Mouse (Mus musculus) c-Kit-positive CD71-positive TER-119-negative erythroid progenitor cells, embryonic 14.5 days (primary cell): Measurements from ENCODE around the gene Tbc1d19.

Experiments used
- DNase-seq: peaks from one replicate; pipeline ENCODE4 v3.0.0-alpha.2; 2013; ENCODE audit warnings: low read depth

The Tbc1d19 gene

DNA sequence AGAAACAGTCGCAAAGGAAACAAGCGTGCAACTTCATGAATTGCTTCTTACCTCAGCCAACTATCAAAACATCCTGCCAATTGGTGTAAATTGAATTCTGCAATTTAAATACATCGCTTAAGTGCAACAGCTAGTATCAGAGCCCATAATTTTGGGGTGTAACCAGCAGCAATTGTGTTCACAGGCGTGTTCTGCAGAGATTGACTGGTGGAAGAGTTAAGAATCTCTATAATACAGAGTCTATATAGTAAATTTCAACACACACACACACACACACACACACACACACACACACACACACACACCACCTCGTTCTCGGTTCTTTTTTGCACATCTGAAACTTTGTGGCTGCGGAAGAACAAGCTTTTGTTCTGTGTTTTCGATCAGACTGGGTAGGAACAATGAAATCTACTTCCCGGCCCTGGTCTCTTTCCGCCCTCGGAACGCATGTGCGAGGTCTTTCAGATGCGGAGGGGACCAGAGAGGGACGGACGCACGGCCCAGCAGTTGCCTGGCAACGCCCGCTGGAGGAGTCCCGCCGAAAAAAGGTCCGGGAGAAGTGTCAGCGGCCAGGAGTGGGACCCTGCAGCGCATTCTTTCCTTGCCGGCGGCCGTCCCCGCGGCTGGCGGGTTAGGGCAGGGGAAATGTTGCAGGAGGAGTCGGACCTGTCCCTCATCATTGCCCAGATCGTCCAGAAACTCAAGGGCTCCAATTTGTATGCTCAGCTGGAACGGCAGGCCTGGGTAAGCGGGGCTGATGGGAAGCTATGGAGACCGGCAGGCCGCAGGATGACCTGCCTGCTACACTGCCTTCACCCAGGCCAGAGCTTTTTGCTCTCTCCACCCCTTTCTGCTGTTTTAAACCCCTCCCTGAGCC, at the start of gene Tbc1d19:
Gene Tbc1d19 (plus strand): TSS at position 492 of the 877 bp plus-strand sequence.
- DNase-seq: peak; percentile 44

DNA sequence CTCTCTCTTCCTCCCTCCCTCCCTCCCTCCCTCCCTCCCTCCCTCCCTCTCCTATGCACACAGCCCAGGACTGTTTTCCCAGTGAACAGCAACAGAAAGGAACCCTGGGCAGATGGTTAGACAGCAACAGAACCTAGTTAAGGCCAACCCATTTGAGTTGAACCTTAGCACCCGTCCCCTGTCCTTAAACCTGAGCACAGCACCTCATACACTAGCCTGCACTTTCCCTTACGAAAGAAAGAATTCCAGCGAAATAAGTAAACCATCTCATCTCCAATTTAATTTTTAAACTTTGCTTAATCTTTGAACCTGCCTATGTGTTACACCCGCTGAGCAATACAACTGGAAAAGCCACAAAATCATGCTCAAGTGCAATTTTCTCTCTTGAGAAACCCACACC, 49.5 kb upstream of the Tbc1d19 start:
- DNase-seq: no peak

GRCm38 (mm10) chr5:53760914-53761313, 48.5 kb upstream of the Tbc1d19 start:
- DNase-seq: no peak

DNA sequence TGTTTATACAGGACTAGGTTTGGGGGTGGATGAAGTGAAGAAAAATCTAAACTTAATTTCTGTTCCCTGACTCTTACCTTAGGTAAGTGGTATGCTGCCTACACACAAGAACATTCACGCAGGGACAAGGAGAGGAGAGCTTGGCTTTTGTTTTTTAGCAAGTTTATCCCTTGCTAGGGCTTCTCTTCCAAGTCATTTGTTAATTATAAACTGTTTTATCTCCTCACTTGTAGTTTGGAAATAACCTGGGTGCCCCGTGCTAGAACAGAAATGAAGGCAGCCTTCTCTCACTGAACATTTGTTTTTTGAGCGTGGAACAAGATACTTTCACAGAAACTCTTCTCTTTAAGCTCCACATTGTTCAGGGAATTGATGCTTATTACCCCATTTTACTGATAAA, 48.1 kb upstream of the Tbc1d19 start:
- no peak for DNase-seq

DNA sequence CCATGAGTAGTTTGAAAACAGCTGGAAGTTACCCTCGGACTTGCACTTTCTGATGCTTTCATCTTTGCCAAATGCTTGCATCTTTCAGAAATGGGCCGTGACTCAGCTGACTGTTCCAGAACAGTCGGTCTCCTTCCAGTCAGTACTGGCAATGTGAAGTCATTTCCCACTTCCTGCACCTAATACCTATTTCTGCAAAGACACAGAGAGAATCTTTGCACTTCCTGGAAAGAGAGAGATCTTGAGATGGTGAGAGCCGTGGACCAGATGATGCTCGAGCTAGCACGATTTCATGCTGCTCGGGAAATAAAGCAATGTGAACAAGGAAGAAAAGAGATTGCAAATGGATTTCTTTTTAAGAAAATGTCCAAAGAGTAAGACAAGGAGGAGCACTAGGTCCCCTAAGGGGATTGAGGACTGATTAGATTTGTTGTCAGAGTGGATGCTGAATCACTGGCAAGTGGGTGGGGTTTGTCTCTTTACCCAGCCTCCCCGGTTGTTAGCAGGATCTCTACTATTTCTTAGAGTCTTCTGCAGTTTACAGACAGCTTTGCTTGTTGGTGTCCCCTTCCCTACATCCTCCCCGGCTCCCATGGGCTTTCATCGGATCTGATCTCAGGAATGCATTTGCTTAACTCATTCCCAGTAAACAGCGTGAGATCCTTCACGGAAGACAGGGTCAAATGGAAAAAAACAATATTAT, 24.4 kb upstream of the Tbc1d19 start:
- DNase-seq: no peak

DNA sequence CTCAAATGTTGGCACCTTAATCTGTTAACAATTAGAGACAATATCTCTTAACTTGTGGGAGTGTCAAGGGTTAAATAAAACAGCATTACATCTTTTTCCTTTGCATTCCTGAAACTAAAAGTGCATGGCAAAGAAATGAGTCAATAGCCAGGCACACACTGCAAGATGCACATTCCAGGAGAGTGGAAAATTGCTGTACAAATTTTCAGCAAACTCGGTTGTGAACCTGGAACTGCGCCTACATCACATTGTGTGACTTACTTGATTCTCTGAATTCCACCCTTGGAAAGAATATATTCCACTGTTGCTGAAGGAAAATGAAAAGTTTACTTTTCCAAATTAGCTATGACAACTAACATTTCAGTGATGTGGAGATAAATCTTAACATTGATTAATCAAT, 8.0 kb upstream of the Tbc1d19 start:
- no peak for DNase-seq

DNA sequence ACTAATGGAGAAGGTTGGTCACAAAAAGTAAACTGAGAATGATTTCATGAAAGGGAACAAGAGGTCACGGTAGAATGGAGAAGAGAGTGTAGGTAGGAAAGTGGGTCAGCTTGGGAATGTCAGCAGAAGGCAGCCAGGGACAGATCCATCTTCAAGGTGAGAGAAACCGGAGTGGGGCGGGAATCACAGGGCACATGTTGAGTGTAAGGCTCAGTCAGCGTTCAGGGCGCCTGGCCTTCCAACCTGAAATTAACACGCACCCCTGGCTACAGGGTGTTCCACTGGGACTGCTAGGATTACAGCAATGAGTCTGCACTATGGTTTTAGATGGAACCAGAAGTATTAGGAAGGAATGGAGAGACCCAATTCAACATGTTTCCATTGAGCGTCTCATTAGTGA, 10.3 kb downstream of the Tbc1d19 start:
- DNase-seq: no peak

GRCm38 (mm10) chr5:53825886-53826285, 16.5 kb downstream of the Tbc1d19 start:
- DNase-seq: no peak

- DNase-seq: no peak
These were observed 25.1 kb downstream of the Tbc1d19 start for GRCm38 (mm10) chr5:53834489-53834888.

GRCm38 (mm10) chr5:53841256-53841655, 31.9 kb downstream of the Tbc1d19 start:
- no peak for DNase-seq

GRCm38 (mm10) chr5:53848294-53848942, 39.0 kb downstream of the Tbc1d19 start:
- no peak for DNase-seq

GRCm38 (mm10) chr5:53852574-53852973, 43.2 kb downstream of the Tbc1d19 start:
- no peak for DNase-seq

GRCm38 (mm10) chr5:53854561-53854960, 45.2 kb downstream of the Tbc1d19 start:
- DNase-seq: no peak

- no peak for DNase-seq
These were observed 46.6 kb downstream of the Tbc1d19 start for GRCm38 (mm10) chr5:53856011-53856410.

- DNase-seq: no peak
These were observed 55.7 kb downstream of the Tbc1d19 start for GRCm38 (mm10) chr5:53865146-53865545.

DNA sequence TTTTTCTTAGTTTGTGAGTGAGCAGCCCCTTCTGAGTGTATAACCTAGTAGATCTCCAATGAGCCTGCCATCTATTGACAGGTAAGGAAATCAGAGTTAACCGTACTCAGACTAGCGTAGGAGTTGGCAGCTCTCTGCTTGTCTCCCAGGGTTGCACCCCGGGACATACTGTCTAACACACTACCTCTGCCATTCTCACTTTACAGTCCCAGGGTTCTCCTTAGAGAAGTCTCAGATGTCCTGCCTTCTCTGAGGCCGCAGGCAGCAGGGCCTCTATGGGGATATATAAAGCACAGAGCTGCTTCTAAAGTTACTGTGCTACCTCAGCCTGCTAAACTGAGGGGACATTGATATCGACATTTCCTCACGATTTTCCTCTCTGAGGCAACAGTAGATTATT, 56.6 kb downstream of the Tbc1d19 start:
- no peak for DNase-seq

DNA sequence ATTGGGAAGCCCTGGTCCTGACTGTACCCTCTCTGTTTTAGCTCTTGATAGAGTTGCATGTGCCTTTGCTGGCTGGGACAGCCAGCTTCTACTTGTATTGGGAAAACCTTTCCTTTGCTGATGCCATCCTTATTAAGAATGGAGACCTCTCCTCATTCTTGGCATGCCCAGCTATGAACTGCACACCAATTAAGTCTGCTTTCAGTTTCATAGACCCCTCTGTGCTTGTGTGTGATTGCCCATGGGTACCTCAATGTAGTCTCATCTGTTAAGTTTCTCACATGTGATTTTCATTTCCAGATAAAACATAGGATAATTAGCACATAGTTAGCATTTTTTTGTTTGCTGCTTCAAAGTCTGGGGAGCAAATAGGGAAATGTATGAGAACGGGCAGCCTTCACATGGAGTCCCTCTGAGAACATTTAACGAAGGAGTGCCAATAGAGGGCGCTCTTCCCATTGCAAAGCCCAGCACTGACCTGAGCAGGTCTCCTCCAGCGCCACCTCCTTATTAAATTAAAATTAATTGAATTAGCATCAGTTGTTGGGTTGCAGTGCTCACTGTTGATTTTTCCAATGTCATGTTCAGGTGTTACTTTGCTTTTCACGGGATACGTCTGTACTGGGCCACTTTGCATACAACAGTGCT, 62.4 kb downstream of the Tbc1d19 start:
- peak; percentile 54 for DNase-seq

- no peak for DNase-seq
These were observed 65.6 kb downstream of the Tbc1d19 start for GRCm38 (mm10) chr5:53874966-53875365.

DNA sequence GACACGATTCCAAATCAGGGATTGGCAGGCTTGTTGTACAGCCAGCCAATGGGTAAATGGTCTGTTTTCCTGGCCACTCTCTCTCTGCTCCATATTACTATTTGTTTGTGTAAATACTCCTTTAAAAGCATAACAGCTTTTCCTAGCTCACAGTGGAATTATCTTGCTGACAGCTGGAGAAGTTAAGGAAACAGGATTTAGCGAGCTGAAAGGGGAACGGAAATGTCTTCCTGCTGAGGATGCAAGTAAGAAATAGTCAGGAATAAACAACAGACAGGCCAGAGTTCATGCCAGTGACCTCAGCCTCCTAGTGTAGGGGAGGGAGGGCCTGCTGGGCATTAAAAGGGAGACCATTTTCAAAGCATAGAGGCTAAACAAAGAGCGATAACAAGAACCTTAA, 71.3 kb downstream of the Tbc1d19 start:
- DNase-seq: no peak

DNA sequence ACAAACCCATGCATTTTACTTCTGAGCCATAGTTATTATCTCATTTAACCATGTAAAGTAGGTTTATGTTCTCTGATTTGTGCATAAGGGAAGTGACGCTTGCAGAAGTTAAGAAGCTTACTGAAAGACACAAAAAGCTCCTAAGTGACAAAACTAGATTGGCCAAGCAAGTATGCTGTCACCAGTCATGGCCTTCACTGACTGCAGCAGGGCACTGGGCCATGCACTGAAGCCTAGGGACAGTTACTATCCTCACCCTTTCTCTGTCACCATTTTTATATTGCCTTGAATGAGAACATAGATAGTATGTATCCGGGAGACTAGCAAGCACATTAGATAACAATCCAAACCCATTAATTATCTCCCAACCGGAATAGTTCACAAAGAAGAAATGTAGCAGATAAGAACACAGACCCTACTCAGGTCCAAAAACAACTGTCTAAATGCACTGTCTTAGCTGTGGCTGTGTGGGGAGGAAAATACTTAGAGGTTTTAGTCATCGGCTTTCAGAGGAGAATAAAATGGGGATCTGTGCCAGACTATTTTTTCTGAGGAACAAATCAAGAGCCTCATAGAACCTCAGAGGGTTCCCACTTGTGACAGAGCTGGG, 72.1 kb downstream of the Tbc1d19 start:
- DNase-seq: no peak

GRCm38 (mm10) chr5:53901406-53901805, 92.0 kb downstream of the Tbc1d19 start:
- DNase-seq: no peak

GRCm38 (mm10) chr5:53902757-53903156, 93.4 kb downstream of the Tbc1d19 start:
- DNase-seq: no peak
